Comparison of ENCODE assay signal across 8 mouse cellular contexts in the genomic region with DNA sequence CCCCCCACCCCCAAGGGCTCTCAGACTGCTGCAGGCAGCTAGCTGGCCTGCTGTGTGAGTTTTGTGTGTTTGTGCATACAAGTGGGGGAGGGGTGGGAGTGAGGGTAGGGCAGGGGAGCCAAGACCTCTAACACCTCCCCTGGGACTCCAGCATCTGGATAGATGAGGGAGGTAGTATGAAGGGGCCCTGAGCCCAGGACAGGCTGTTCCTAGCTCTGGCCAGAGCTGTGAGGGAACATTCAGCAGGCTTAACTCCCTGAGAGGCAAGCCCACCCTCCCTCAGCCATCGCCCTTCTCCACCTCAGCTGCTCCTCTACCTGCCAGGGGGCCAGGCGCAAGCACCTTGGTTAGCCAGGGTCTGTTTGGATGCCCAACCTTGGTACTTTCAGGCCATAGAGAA. TPM values are rescaled to one million over a fixed set of nuclear protein-coding genes. Genes with fewer than 3 reads are reported as not detected.
DNase-seq lines count a peak whose midpoint lies in the region; ATAC-seq and TF ChIP-seq lines count a peak whose summit lies in the region.

No protein-coding gene starts in this region.

- H3K9ac ChIP-seq in kidney, embryonic 16.5 days (replicated peaks; ENCODE audit: low read length): peak overlapping the region; percentile 1; the same call in 1 of the 2 replicates
- no peak overlapping the region for H3K9ac ChIP-seq in heart, embryonic 15.5 days

- H3K4me3 ChIP-seq in kidney, embryonic 16.5 days (ENCODE audit: low read length): no peak overlapping the region
- no peak overlapping the region for H3K4me3 ChIP-seq in embryonic fibroblast, embryonic 13.5 days (ENCODE audit: insufficient read depth, low read length)
- H3K4me3 ChIP-seq in heart, embryonic 15.5 days: no peak overlapping the region

- intact Hi-C loops in left cerebral cortex, postnatal 36 days (cut with DNase I): no loop called here

- TF ChIP-seq CTCF in embryonic fibroblast, embryonic 13.5 days (IDR thresholded peaks at IDR 0.05; ENCODE audit: borderline replicate concordance, insufficient read depth, low read length): no peak

- H3K36me3 ChIP-seq in kidney, embryonic 16.5 days (ENCODE audit: insufficient read depth, low read length): no peaks in the 10 kb centered on the region
- no peaks in the 10 kb centered on the region for H3K36me3 ChIP-seq in heart, embryonic 15.5 days

- peak overlapping the region; percentile 48 for H3K27ac ChIP-seq in kidney, embryonic 16.5 days (ENCODE audit: low read length)
- peak overlapping the region; percentile 52 for H3K27ac ChIP-seq in embryonic fibroblast, embryonic 13.5 days (ENCODE audit: insufficient read depth, low read length)
- H3K27ac ChIP-seq in heart, embryonic 15.5 days: peak overlapping the region; percentile 92

- no peak for DNase-seq in kidney, postnatal 36 days
- peak; percentile 65 for DNase-seq in lung, postnatal 10 days
- DNase-seq in cerebellum, adult 18-20 months: no peak
- DNase-seq in left cerebral cortex, postnatal 36 days (ENCODE audit: low spot score in 2 of 2): no peak
- no peak for DNase-seq in right cerebral cortex, postnatal 4 days

- 94% methylated on average over 2 of the region's 2 CpGs for whole genome bisulfite sequencing in kidney, embryonic 16.5 days
- WGBS in heart, embryonic 15.5 days: 86% methylated on average over 2 of the region's 2 CpGs

- peak; percentile 21; the same call in 1 of the 2 replicates for ATAC-seq in kidney, embryonic 16.5 days (ENCODE audit: low FRiP score, low TSS enrichment)
- ATAC-seq in heart, embryonic 15.5 days (replicated peaks; ENCODE audit: insufficient number of reproducible peaks, insufficient read depth, low FRiP score, low read depth): peak; percentile 23; the same call in 1 of the 2 replicates

- no peaks in the 10 kb centered on the region for H3K27me3 ChIP-seq in kidney, embryonic 16.5 days (ENCODE audit: insufficient read depth, low read length)
- H3K27me3 ChIP-seq in heart, embryonic 15.5 days: no peaks in the 10 kb centered on the region

- TF ChIP-seq POLR2A in embryonic fibroblast, embryonic 13.5 days (IDR thresholded peaks at IDR 0.05; ENCODE audit: low read depth, low read length): no peak

- H3K9me3 ChIP-seq in kidney, embryonic 16.5 days (ENCODE audit: low read length): no peaks in the 10 kb centered on the region
- no peaks in the 10 kb centered on the region for H3K9me3 ChIP-seq in heart, embryonic 15.5 days (replicated peaks)

- no peak overlapping the region for H3K4me2 ChIP-seq in kidney, embryonic 16.5 days (replicated peaks; ENCODE audit: low read depth, low read length)
- no peak overlapping the region for H3K4me2 ChIP-seq in heart, embryonic 15.5 days

- peaks cover 44% of the 10 kb centered on the region for H3K4me1 ChIP-seq in kidney, embryonic 16.5 days (ENCODE audit: insufficient read depth, low read length)
- peaks cover 9% of the 10 kb centered on the region for H3K4me1 ChIP-seq in embryonic fibroblast, embryonic 13.5 days (ENCODE audit: control insufficient read depth, insufficient read depth, low read length)
- H3K4me1 ChIP-seq in heart, embryonic 15.5 days (replicated peaks): peaks cover 50% of the 10 kb centered on the region

RNA-seq across cellular contexts. Expression of a gene that starts 15.0 kb away (rescaled TPM):
- 42.4 and 55.5 TPM in 2 replicates for polyA plus RNA-seq in kidney, embryonic 16.5 days (2015; fragmentation: Nextera tagmentation; extraction: Ambion mirVana)
- polyA plus RNA-seq in embryonic fibroblast, embryonic 13.5 days (2011; ENCODE audit: insufficient read length, low read depth, missing spikeins): 11.3 and 11.6 TPM in 2 replicates
- polyA plus RNA-seq in heart, embryonic 15.5 days (2015; fragmentation: Nextera tagmentation; extraction: Ambion mirVana): 102 and 108 TPM in 2 replicates
- total RNA-seq in left cerebral cortex, postnatal 36 days (2021): 10 to 100 TPM; 21.2 to 25.0 TPM

RNA-seq across cellular contexts. Expression of a gene that starts 59.9 kb away (rescaled TPM):
- 12.2 and 17.3 TPM in 2 replicates for polyA plus RNA-seq in kidney, embryonic 16.5 days (2015; fragmentation: Nextera tagmentation; extraction: Ambion mirVana)
- polyA plus RNA-seq in embryonic fibroblast, embryonic 13.5 days (2011; ENCODE audit: insufficient read length, low read depth, missing spikeins): 116 and 122 TPM in 2 replicates
- polyA plus RNA-seq in heart, embryonic 15.5 days (2015; fragmentation: Nextera tagmentation; extraction: Ambion mirVana): 22.4 and 26.8 TPM in 2 replicates
- 10 to 100 TPM; 49.1 to 49.7 TPM for total RNA-seq in left cerebral cortex, postnatal 36 days (2021)
